Mouse (Mus musculus) T-cell, adult 2 months (primary cell): ENCODE measurements around the gene Tcte2.

Experiments
- DNase-seq: peaks from one replicate; pipeline ENCODE4 v3.0.0; 2022; ENCODE audit warnings: low spot score

Gene Tcte2

DNA sequence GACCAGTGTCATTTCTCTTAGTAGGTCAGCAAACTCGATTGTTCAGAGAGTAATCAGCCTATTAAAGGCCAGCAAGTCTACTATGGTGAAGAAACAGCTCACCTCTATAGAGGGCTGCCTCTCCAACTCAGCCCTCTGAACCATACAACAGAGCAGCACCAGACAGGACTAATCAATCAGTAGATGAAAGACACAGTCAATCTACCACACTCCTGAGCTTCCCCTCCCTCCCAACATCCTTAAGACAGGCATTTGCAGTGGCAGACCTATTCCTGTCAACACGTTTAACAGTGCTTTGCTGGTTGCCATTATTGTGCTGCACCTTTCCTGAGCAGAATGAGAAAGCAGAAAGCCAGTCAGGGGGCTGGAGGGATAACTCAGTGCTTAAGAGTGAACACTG, 16.3 kb downstream of the Tcte2 start:
- DNase-seq, result no peak

DNA sequence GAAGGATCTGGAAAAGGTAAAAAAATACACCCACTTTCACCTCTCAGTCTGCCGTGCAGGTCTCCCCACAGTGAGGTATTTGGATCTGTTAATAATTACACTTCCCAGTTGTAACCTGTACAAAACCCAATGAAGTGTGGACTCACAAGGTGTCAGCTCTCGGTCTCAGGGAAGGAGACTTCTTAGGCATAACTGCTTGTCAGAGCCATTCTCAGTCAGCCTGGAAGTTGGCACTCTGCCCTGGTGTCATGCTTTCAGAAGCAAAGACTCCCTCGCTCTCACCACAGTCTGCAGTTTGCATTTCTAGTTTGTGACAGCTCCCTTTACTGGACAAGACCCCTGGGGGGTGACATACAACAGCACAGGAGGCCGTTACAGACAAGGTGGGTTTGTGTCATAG, 16.8 kb downstream of the Tcte2 start:
- no peak for DNase-seq

DNA sequence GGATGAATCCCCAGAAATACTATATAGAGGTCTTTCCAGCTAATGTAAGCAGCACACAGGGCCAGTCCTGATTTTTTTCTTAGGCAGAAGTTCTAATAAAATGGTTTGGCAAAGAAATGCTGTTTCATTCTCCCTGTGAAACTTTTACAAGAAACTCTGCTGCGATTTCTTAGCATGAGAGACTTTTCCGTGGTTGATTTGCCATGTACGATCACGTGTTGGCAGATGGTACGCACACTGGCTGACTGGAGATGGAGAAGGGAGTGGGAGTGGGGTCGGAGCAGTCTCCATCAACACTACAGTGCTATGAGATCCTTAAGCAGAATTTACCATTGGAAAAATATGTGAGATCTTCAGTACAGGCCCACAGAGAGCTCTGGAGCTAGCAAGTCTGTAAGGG, 17.4 kb downstream of the Tcte2 start:
- DNase-seq, result no peak

DNA sequence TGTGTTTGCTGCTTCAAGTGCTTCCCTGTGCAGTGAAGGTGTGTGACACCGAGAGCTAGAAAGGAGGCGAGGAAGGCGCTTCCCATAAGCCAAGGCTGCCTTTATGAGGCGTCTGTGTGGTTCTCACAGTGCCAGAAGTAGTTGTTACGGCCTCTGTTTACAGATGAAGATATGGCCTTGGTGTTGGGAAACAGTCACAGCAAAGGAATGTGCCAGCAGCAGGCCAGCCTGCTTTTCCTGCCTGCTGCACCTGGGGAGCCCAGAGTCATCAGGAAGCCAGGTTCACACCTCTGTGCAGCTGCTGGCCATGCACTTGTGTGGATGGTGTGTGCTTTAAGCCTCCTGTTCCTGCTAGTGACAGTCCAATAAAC, 17.9 kb downstream of the Tcte2 start:
- DNase-seq, result no peak

DNA sequence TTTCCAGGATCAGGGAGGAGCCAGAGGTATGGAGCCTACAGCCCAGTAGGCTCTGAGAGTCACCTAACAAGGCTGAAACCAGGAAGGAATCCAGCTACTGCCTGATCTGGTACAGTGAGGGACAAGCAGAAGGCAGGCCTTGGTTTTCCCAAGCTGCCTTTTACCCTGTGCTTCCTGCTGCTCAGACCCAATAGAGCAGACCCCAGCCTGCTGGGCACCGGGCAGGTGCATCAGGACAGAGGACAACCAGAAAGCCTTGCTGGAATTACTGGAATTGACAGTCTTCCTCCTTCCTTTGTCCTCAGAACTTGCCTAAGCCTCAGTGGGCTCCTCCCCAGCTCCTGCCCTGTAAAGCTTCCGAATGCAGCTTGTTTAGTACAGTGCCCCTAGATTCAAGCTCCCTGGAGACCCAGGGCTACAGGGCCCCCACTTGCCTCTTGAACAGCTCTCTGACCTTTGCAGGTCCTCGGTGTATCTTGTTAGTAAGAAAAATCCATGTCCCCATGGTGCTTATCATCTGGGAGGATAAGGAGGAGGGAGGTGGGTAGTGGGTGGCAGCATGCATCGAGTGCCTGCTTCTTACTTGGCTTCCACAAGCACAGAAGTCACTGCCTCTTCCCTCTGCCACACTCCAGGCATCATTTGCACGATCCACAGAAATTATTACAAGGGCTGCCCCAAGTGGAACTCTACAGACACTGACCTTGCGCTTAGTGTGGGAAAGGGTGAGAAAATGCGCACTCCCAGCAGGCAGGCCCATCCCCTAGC, 18.5 kb downstream of the Tcte2 start:
- no peak for DNase-seq

DNA sequence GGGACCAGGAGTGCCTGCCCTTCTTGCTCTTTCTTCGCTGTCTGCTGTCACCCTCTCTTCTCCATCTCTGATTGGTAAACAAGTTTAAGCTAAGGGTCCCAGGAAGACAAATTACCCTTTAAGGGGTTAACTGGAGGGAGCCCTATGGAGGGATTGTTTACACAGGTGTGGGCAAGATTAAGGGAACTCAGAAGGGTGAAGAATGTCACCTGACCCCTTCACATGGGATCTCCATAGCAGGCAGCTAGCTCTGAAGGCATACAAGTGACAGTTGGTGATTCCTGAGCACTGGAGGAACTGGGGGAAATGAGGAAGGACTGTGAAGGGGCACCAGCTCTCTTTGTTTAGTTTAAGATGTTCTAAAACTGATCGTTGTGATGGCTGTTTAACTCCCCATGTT, 19.3 kb downstream of the Tcte2 start:
- DNase-seq, result no peak

DNA sequence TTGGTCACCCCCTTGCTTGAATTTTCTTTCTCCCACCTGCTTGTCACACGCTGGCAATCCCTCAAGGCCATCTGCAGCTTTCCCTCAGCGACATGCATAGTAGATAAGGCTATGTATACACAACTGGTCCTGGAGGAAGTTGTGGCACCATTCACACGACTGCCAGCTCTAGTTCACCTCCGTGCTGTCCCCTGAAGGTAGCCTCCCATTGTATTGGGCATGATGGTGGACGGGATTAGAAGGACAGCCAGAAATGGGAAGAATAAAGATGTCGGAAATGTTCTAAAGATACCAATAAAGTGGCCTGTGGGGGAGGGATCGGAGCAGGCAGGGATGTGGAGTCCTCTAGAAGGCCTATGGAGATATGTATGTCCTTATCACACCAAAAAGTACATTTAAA, 20.0 kb downstream of the Tcte2 start:
- DNase-seq, result no peak

DNA sequence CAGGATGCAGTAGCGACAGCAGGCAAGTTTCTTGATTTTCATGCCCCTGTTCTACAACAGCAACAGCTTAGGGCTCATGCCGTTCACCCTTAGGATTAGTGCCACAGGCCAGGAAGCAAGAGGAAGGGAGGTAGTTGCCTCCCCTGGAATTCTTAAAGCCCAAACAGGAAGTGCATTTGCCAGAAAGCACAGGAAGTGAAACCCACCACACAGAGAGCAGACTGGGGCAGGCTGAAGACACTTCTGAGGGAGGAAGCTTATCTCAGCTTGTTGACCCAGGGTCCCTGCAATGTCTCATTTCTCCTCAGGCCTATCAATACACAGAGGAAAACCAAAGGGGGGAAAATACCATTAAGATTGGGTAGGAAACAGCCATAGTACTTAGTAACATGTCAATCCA, 20.8 kb downstream of the Tcte2 start:
- DNase-seq, result no peak

DNA sequence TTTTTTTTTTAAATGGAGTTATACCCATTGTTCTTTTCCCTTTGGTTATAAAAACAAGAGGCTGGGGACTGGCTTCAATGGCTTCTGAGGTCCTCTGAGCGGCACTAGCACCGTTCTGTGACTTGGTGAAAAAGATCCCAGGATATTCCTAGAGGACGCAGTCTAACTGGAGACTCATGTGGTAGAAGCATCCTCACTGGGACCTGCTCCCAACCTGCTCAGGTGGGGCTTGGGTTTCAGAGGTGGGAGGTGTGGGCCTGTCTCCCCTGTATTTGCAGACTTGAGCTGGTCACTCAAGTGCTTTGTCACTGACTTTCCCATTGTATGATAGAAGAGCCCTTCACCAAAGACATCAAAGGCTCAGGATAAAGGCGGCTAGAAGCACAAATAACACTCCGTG, 21.6 kb downstream of the Tcte2 start:
- no peak for DNase-seq

DNA sequence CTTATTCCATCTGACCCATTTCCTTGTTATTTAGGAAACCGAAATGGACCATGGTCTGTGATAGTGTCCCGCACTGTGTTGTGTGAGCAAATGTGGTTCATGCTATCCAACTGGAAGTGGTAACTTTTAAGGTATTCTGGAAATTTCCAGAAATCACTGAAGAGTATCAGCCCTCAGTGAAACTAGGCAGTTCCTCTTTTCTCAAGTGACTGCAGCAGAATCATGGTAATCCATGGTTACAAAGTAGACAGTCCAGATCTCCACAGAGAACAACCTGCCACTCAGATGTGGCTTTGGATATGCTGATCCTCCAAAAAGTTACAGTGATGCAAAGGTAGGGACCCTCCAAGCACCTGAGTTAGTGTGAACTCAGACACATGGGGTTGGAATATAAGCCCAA, 22.7 kb downstream of the Tcte2 start:
- DNase-seq, result no peak

DNA sequence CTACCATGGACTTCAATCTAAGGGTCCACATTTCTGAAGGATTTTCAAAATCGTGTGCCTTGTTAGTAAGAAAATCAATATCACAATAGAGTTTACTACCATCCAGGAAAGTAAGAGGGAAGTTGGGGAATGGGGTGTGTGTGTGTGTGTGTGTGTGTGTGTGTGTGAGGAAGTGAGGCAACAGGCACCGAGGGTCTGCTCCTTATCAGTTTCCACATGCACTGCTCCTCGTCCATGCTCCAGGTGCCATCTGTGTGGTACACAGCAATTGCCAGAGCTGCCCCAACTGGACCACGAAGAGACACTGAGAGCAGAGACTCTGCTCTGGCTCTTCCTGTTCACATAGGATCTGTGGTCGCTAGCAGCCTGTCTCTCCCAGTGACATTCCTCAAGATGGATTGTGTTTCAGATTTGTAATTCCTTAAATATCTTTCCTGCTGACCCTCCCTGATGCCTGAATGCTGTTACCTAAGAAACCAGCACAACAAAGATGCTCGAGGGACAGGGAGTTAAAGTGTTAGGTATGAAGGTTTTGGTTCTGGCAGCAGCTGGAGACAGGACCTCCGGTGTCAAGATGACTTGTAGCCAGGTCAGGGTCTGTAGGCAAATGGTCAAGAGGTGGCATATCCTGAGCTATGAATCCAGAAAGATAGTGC, 23.4 kb downstream of the Tcte2 start:
- no peak for DNase-seq

DNA sequence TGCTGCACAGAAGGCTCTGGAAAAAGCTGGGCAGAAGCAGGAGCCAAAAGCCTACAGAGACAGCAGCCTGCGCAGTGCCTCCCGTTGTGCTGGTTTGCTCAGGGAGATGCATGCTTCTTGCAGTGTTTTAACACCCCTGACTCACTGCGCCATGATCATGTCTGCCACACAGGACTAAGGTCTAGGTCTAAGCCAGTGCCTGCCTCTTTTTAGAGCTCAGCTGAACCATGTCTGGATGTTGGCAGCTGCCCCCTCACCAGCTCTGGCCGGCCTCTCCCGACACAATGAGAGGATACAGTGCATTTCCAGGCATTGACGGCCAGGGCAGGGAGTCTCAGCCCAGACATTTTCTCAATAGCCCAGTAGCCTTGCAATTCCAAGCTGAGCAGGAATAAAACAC, 24.3 kb downstream of the Tcte2 start:
- no peak for DNase-seq

DNA sequence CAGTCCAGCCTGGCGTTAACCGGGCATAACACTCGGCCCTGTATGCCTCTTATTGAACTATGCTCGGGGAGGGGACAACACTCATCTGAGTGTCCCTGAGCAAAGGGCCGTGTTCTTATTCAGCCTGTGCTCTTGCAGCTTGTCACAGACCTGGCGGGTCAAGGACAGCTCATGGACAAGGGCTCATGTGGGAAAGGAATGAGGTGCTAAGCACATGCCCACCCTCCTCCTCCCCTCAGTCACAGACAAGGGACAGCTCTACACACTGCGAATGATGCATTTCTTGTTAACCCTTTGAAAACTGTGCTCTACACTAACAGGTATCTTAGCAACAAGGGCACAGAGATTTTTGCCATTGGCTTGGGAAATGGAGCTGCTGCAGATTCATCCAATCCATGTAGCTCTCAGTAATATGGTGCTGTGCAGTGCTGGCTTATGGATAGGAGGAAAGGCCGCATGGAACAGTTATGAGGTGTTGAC, 25.8 kb downstream of the Tcte2 start:
- DNase-seq, result no peak

DNA sequence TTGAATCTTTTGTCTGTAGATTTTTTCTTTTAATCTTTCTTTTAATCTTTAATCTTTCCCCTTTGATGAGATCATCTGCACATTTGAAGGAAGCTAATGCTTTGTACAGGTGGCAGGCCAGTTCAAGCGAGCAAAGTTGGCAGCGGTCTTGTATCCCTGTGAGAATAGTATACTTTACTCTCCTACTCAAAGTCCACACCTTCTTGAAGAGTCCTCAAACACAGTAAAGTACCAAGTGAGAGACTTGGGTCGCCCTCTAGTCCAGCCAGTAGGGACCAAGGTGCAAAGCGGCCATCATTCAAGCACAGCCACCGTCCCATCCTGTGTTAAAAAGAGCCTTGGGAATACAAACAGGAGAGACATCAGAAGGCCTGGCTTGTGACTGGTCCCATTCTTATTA, 26.6 kb downstream of the Tcte2 start:
- DNase-seq, result no peak

DNA sequence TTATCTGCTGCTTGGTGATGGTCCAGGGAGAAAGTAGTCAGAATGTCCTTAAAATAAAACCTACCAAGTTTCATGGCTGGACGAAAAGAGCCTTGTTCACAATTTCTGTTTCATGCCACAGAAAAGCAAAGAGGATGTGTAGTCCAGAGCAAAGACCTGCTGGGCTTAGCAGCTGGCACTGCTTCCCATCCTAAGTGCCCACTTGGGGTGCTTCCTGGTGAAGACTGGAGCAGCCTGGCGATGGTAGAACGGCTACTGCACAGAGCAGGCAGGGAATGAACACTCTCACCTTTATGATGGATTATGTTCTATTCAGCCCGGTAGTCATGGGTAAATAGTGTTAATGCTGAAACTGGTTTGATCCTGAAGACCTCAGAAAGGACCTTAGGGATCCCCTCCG, 27.7 kb downstream of the Tcte2 start:
- no peak for DNase-seq

DNA sequence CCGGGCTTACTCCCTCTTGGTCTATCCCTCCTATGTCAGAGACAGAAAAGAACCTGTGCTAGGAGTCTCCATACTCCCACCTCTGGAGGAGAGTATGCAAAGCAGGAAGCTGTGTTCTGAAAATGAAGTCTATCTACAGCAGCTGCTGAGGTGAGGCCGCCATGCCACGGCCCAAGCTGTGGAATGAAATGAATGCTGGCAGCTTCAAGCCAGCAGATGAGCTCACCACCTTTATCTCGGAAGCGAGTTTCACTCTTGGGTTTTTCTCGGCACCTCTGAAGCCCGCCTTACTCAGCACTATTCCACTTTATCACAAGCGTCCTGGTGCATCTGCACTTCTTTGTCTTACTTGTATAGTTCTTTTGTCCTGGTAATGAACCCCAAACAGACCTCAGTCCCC, 28.9 kb downstream of the Tcte2 start:
- DNase-seq, result no peak

DNA sequence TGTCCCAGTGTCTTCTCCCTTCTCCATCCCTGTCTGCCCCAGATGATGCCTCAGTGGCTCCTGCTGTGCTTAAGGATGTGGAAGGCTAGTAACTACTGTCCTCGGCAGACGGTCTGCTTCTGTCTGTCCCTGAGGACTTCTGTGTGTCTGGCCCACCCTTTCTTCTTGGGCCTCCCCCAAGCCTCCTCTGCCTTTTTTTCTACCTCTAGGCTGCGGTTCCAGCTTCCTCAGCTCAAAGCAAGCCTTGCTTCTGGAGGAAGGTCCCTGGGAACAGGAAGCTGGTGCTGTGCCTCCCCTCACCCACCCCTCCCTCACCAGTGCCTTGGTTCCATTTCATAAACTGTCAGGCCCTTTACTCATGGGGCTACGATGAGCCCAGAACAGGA, 29.9 kb downstream of the Tcte2 start:
- DNase-seq, result no peak

DNA sequence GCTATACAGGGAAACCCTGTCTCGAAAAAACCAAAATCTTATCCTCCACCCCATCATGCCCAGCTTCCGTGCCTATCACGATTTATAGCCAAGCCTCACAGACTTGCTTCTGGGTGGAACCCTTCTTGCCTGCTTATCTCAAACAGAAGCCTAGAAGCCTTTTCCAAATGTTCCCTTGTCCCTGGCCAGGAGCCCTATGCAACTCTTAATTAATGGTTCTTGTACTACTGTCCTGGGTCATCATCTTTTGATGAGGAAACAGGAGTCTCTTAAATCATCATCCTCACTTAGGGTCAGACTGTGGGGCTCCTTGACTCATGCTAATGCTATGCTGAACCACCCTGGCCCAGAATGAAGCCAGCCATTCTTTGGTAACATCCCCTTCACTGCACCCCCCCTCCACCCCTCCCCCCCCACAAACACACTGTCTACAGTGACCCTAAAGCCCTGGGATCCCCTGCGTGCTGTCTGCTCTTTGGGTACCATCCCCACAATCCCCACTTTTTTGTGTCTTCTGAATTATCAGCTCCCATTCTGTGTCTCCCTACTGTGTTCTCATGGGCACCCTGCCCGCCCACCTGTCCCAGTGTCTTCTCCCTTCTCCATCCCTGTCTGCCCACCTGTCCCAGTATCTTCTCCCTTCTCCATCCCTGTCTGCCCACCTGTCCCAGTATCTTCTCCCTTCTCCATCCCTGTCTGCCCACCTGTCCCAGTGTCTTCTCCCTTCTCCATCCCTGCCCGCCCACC, 30.5 kb downstream of the Tcte2 start:
- no peak for DNase-seq

DNA sequence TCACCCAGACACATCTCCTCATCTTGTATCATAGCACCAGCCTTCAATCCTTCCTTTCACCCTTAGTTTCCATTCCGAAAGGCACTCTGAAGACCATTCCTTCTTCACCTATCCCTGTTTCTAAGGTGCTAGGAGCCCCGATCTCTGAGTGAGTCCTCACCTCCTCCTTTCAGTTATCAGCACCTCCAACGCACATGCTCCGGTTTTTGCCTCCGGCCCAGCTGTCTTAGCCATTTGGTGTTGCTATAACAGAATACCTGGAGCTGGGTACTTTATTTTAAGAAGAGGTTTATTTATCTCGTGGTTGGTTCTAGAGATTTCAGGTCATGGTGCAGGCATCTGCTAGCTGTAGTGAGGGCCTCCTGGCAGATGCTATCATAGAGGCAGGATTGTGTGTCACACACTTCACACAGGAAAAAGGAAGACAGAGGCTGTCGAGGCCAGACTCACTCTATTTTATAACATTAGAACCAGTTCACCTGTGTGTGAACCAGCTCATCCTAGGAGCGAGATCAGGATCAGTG, 34.7 kb downstream of the Tcte2 start:
- DNase-seq, result no peak

DNA sequence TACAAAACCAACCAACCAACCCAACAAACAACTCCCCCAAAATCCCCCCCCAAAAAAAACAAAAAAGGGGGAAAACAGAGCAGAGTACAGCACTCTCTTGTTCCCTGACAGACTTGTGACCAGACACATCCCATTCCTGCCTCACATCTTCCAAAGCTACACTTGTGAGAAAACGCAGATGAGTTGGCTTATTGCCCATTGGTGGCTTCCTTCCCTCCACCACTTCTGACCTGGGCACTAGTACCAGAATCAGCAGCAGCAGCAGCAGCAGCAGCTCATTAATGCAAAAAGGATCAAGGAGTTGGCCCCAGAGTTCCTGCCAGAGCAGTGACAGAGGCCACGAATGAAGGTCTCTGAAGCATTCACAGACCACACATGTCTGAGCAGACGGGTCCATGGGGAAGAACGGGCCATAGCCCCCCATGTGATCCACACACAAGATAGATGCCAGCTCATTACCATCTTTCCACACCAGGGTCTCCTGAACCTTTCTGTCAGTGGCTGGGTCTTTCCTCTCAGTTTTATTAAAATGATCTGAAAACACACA, 36.5 kb downstream of the Tcte2 start:
- DNase-seq, result no peak

DNA sequence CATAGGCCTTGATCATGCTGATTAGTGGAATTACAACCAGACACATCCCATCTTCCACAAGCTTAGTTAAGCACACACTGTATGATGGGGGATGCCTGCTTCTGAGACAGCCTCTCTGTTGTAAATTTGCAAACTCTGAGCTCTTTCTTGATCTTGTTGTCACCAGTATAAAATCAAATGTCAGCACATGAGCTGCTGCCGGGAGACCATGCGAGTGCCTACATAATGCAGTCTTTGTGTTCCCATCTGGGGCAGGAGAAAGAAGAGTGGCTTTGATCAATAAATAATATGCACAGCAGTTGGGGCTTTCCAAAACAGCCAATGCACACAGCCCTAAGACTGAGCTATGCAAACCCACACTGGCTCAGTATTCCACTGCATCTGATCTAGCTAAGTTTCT, 39.2 kb downstream of the Tcte2 start:
- DNase-seq, result no peak

DNA sequence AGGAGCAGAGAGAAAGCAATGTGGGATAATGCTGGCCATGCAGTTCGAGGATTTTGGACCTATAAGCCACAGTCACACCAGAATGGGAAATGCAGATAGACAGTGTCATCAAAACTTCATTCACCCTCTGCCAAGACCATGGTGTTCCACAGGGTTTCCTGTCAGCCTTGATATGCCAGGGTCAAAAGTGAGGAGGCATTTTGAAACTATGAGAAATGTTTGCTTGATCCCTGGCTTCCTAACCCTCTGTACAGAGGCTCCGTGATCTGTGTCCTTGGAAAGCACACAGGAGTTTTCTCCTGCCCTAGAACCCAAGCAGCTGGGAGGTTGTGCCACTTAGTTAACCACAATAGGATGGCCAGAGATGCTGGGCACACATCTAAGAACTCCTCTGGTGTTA, 40.3 kb downstream of the Tcte2 start:
- no peak for DNase-seq

DNA sequence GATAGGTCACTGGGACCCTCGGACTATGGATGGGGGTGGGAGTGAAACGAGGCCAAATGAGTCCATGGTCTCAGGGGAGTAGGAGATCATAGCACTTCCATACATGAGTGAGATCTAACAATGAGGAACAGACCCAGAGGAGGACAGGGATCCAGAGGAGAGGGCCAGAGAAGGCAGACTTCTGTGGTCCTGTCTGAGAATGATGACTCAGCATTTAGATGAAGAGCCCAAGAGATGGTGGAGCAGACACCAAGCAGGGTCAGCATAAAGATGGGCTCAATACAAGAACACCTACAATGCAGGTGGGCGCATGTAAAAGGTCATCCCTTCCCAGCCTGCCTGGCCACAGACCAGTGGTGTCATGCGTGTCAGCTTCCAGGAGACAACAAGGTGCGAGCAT, 41.4 kb downstream of the Tcte2 start:
- DNase-seq, result no peak
